ENCODE assay signal across 10 mouse cellular contexts in genomic region chr3:36569836-36570235, GRCm38 (mm10). TPM values are rescaled to one million over a fixed set of nuclear protein-coding genes. Genes with fewer than 3 reads are reported as not detected.
DNase-seq lines count a peak whose midpoint lies in the region; ATAC-seq lines count a peak whose summit lies in the region.
"Had no signal": no experiment of that assay in that cellular context is flagged by ENCODE, and none has a peak within 500 bp of the region (broad histone marks: within the 10 kb centered on the region; RNA-seq: fewer than 3 reads in every experiment).

No protein-coding gene starts in this region.

- peaks cover 19% of the 10 kb centered on the region for H3K4me1 ChIP-seq in kidney, embryonic 16.5 days (ENCODE audit: insufficient read depth, low read length)
- peaks cover 17% of the 10 kb centered on the region for H3K4me1 ChIP-seq in embryonic facial prominence, embryonic 10.5 days
- H3K4me1 ChIP-seq in hindbrain, embryonic 15.5 days (replicated peaks) = peaks cover 15% of the 10 kb centered on the region

- H3K9me3 ChIP-seq in kidney, embryonic 16.5 days (ENCODE audit: low read length) = no peaks in the 10 kb centered on the region
- no peaks in the 10 kb centered on the region for H3K9me3 ChIP-seq in embryonic facial prominence, embryonic 10.5 days
- no peaks in the 10 kb centered on the region for H3K9me3 ChIP-seq in hindbrain, embryonic 15.5 days

- ATAC-seq in kidney, embryonic 16.5 days (ENCODE audit: low FRiP score, low TSS enrichment) = no peak
- no peak for ATAC-seq in hindbrain, embryonic 15.5 days (ENCODE audit: low FRiP score, low read depth)
- peak; percentile 73 for ATAC-seq in megakaryocyte-erythroid progenitor cell, adult 5-6 weeks (replicated peaks; ENCODE audit: low FRiP score, low TSS enrichment, poor library complexity, severe bottlenecking)

- peak overlapping the region; percentile 83 for H3K9ac ChIP-seq in kidney, embryonic 16.5 days (replicated peaks; ENCODE audit: low read length)
- no peak overlapping the region for H3K9ac ChIP-seq in hindbrain, embryonic 15.5 days

- H3K27me3 ChIP-seq in kidney, embryonic 16.5 days (ENCODE audit: insufficient read depth, low read length) = no peaks in the 10 kb centered on the region
- H3K27me3 ChIP-seq in embryonic facial prominence, embryonic 10.5 days (replicated peaks; ENCODE audit: low read depth, poor library complexity, severe bottlenecking) = no peaks in the 10 kb centered on the region
- no peaks in the 10 kb centered on the region for H3K27me3 ChIP-seq in hindbrain, embryonic 15.5 days

- peak overlapping the region; percentile 79 for H3K4me3 ChIP-seq in kidney, embryonic 16.5 days (ENCODE audit: low read length)
- peak overlapping the region; percentile 99 for H3K4me3 ChIP-seq in embryonic facial prominence, embryonic 10.5 days
- H3K4me3 ChIP-seq in hindbrain, embryonic 15.5 days = no peak overlapping the region

- WGBS in kidney, embryonic 16.5 days = 88% methylated on average over 5 of the region's 5 CpGs
- 91% methylated on average over 5 of the region's 5 CpGs for WGBS in embryonic facial prominence, embryonic 10.5 days
- WGBS in hindbrain, embryonic 15.5 days = 87% methylated on average over 5 of the region's 5 CpGs

- no peak overlapping the region for H3K27ac ChIP-seq in kidney, embryonic 16.5 days (ENCODE audit: low read length)
- H3K27ac ChIP-seq in embryonic facial prominence, embryonic 10.5 days (replicated peaks) = no peak overlapping the region
- H3K27ac ChIP-seq in hindbrain, embryonic 15.5 days (replicated peaks) = no peak overlapping the region

- H3K36me3 ChIP-seq in kidney, embryonic 16.5 days (ENCODE audit: insufficient read depth, low read length) = peaks cover 37% of the 10 kb centered on the region
- peaks cover 57% of the 10 kb centered on the region for H3K36me3 ChIP-seq in embryonic facial prominence, embryonic 10.5 days (replicated peaks)
- H3K36me3 ChIP-seq in hindbrain, embryonic 15.5 days = peaks cover 33% of the 10 kb centered on the region

- peak overlapping the region; percentile 76 for H3K4me2 ChIP-seq in kidney, embryonic 16.5 days (replicated peaks; ENCODE audit: low read depth, low read length)
- H3K4me2 ChIP-seq in hindbrain, embryonic 15.5 days = peak overlapping the region; percentile 99

- DNase-seq in kidney, postnatal 25 days = no peak
- no peak for DNase-seq in embryonic facial prominence, embryonic 10.5 days (ENCODE audit: low spot score)
- no peak for DNase-seq in gastrocnemius, adult 18-20 months (ENCODE audit: low spot score)
- DNase-seq in cerebellum, adult 18-20 months = no peak
- DNase-seq in lung, postnatal 36 days = no peak
- DNase-seq: cerebellum, postnatal 25 days; kidney, postnatal 4 days had no signal

RNA-seq across cellular contexts. Expression of gene Ccna2, which starts 2.1 kb away (rescaled TPM):
- polyA plus RNA-seq in kidney, embryonic 16.5 days (2015; fragmentation: Nextera tagmentation; extraction: Ambion mirVana) = 182 and 194 TPM in 2 replicates
- polyA plus RNA-seq in embryonic facial prominence, embryonic 10.5 days (2016; fragmentation: Nextera tagmentation; extraction: Ambion mirVana) = 225 and 229 TPM in 2 replicates
- polyA plus RNA-seq in hindbrain, embryonic 15.5 days (2015; fragmentation: Nextera tagmentation; extraction: Ambion mirVana) = 37.7 and 46.5 TPM in 2 replicates
- 167 and 202 TPM in 2 replicates for total RNA-seq in megakaryocyte-erythroid progenitor cell, adult 5-6 weeks (2014; fragmentation: Nextera tagmentation)
- total RNA-seq in megakaryocyte-erythroid progenitor cell, adult 5-6 weeks (2017) = 173 and 226 TPM in 2 replicates
- total RNA-seq in gastrocnemius, adult 18-20 months (2021) = not detected

RNA-seq across cellular contexts. Expression of gene Exosc9, which starts 17.4 kb away (rescaled TPM):
- polyA plus RNA-seq in kidney, embryonic 16.5 days (2015; fragmentation: Nextera tagmentation; extraction: Ambion mirVana) = 67.8 and 71.7 TPM in 2 replicates
- 98.2 and 102 TPM in 2 replicates for polyA plus RNA-seq in embryonic facial prominence, embryonic 10.5 days (2016; fragmentation: Nextera tagmentation; extraction: Ambion mirVana)
- polyA plus RNA-seq in hindbrain, embryonic 15.5 days (2015; fragmentation: Nextera tagmentation; extraction: Ambion mirVana) = 77.9 and 82.7 TPM in 2 replicates
- 57.8 and 68.1 TPM in 2 replicates for total RNA-seq in megakaryocyte-erythroid progenitor cell, adult 5-6 weeks (2014; fragmentation: Nextera tagmentation)
- total RNA-seq in megakaryocyte-erythroid progenitor cell, adult 5-6 weeks (2017) = 117 and 135 TPM in 2 replicates
- 10 to 100 TPM; 15.6 to 16.5 TPM for total RNA-seq in gastrocnemius, adult 18-20 months (2021)

RNA-seq across cellular contexts. Expression of gene Bbs7, which starts 43.4 kb away (rescaled TPM):
- 16.2 and 19.3 TPM in 2 replicates for polyA plus RNA-seq in kidney, embryonic 16.5 days (2015; fragmentation: Nextera tagmentation; extraction: Ambion mirVana)
- polyA plus RNA-seq in embryonic facial prominence, embryonic 10.5 days (2016; fragmentation: Nextera tagmentation; extraction: Ambion mirVana) = 16.2 and 17.5 TPM in 2 replicates
- 23.2 TPM in 2 replicates for polyA plus RNA-seq in hindbrain, embryonic 15.5 days (2015; fragmentation: Nextera tagmentation; extraction: Ambion mirVana)
- total RNA-seq in megakaryocyte-erythroid progenitor cell, adult 5-6 weeks (2014; fragmentation: Nextera tagmentation) = 2.4 and 3.4 TPM in 2 replicates
- 3.7 and 4.7 TPM in 2 replicates for total RNA-seq in megakaryocyte-erythroid progenitor cell, adult 5-6 weeks (2017)
- total RNA-seq in gastrocnemius, adult 18-20 months (2021) = 1 to 10 TPM; 7.5 to 10.0 TPM

RNA-seq across cellular contexts. Expression of gene Gm11549, which starts 48.2 kb away (rescaled TPM):
- polyA plus RNA-seq in kidney, embryonic 16.5 days (2015; fragmentation: Nextera tagmentation; extraction: Ambion mirVana) = not detected in 2 replicates
- polyA plus RNA-seq in embryonic facial prominence, embryonic 10.5 days (2016; fragmentation: Nextera tagmentation; extraction: Ambion mirVana) = not detected in 2 replicates
- 0.54 and 1.00 TPM in 2 replicates for polyA plus RNA-seq in hindbrain, embryonic 15.5 days (2015; fragmentation: Nextera tagmentation; extraction: Ambion mirVana)
- total RNA-seq in megakaryocyte-erythroid progenitor cell, adult 5-6 weeks (2014; fragmentation: Nextera tagmentation) = not detected in 2 replicates
- total RNA-seq in megakaryocyte-erythroid progenitor cell, adult 5-6 weeks (2017) = not detected in 2 replicates
- not detected for total RNA-seq in gastrocnemius, adult 18-20 months (2021)
